Comparison of ENCODE assay signal across 8 mouse cellular contexts in the genomic region with DNA sequence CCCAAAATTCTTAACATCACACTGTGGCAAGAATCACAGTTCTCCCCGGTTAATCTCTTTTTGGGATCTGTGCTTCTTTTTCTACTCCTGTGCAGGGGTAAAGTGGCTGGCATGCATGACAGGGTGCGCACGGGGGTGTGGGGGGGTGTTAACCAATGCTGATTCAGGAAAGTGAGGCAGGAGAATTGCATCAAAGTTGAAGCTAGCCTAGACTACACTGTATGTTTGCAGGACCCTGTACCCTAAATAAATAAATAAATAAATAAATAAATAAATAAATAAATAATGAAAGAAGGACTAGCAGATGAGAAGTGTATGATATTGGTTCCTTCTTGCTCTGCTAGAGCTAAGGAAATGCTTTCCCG. TPM values are rescaled to one million over a fixed set of nuclear protein-coding genes. Genes with fewer than 3 reads are reported as not detected.
DNase-seq lines count a peak whose midpoint lies in the region; ATAC-seq and TF ChIP-seq lines count a peak whose summit lies in the region.

No protein-coding gene starts in this region.

- no peaks in the 10 kb centered on the region for H3K9me3 ChIP-seq in neural tube, embryonic 11.5 days (ENCODE audit: control insufficient read depth, low read length)
- no peaks in the 10 kb centered on the region for H3K9me3 ChIP-seq in liver, embryonic 13.5 days (replicated peaks)

- peak overlapping the region; percentile 61; the same call in 1 of the 2 replicates for H3K4me2 ChIP-seq in neural tube, embryonic 11.5 days (ENCODE audit: low read depth)
- peak overlapping the region; percentile 68 for H3K4me2 ChIP-seq in liver, embryonic 13.5 days

- H3K36me3 ChIP-seq in neural tube, embryonic 11.5 days (ENCODE audit: control insufficient read depth, insufficient read depth, low read length), result no peaks in the 10 kb centered on the region
- no peaks in the 10 kb centered on the region for H3K36me3 ChIP-seq in liver, embryonic 13.5 days

- H3K4me3 ChIP-seq in gastrocnemius, adult 2 months, result peak overlapping the region; percentile 75
- peak overlapping the region; percentile 74 for H3K4me3 ChIP-seq in neural tube, embryonic 11.5 days (ENCODE audit: low read depth, low read length)
- peak overlapping the region; percentile 63 for H3K4me3 ChIP-seq in liver, embryonic 13.5 days (replicated peaks)

- ATAC-seq in neural tube, embryonic 11.5 days (ENCODE audit: insufficient read depth, low FRiP score, low TSS enrichment), result no peak
- ATAC-seq in liver, embryonic 13.5 days (ENCODE audit: low read depth), result no peak

- H3K27me3 ChIP-seq in neural tube, embryonic 11.5 days (ENCODE audit: control insufficient read depth, insufficient read depth, low read length), result no peaks in the 10 kb centered on the region
- H3K27me3 ChIP-seq in liver, embryonic 13.5 days, result peaks cover 29% of the 10 kb centered on the region

- H3K9ac ChIP-seq in neural tube, embryonic 11.5 days (ENCODE audit: low read length), result no peak overlapping the region
- H3K9ac ChIP-seq in liver, embryonic 13.5 days, result peak overlapping the region; percentile 70; the same call in 1 of the 2 replicates

- no peak for DNase-seq in gastrocnemius, adult 2 months
- no peak for DNase-seq in gastrocnemius, postnatal 10 days
- DNase-seq in neural tube, embryonic 11.5 days (ENCODE audit: low spot score), result no peak
- no peak for DNase-seq in neural tube, embryonic 10.5 days (ENCODE audit: extremely low spot score, low spot score)
- DNase-seq in liver, embryonic 13.5 days, result no peak
- no peak for DNase-seq in adrenal gland, adult (ENCODE audit: inconsistent age in 2 of 2, low spot score in 1 of 2)
- DNase-seq in gastrocnemius, postnatal 14 days, result no peak
- DNase-seq in gastrocnemius, postnatal 4 days (ENCODE audit: low spot score in 2 of 2), result no peak

- WGBS in neural tube, embryonic 11.5 days, result 26% methylated on average over 4 of the region's 4 CpGs
- 24% methylated on average over 4 of the region's 4 CpGs for WGBS in liver, embryonic 13.5 days (ENCODE audit: insufficient replicate concordance)

- intact Hi-C loops in gastrocnemius, adult 2 months (cut with DNase I), result loop anchor here (5.0 kb wide), 1 partner anchor 39 kb away; no protein-coding TSS in a partner anchor
- intact Hi-C loops in gastrocnemius, postnatal 14 days (cut with DNase I; ENCODE audit: low total_unique reads), result no loop called here

- H3K4me1 ChIP-seq in neural tube, embryonic 11.5 days (ENCODE audit: control insufficient read depth, insufficient read depth, low read length), result peaks cover 11% of the 10 kb centered on the region
- peaks cover 32% of the 10 kb centered on the region for H3K4me1 ChIP-seq in liver, embryonic 13.5 days (replicated peaks)

- TF ChIP-seq CTCF in gastrocnemius, adult 2 months (IDR thresholded peaks at IDR 0.05), result no peak

- H3K27ac ChIP-seq in gastrocnemius, adult 2 months, result peak overlapping the region; percentile 86
- H3K27ac ChIP-seq in neural tube, embryonic 11.5 days (ENCODE audit: low read depth, low read length), result no peak overlapping the region
- no peak overlapping the region for H3K27ac ChIP-seq in liver, embryonic 13.5 days

RNA-seq across cellular contexts. Expression of gene Bace1, which starts 0.3 kb away (rescaled TPM):
- total RNA-seq in gastrocnemius, adult 2 months (2021), result 10 to 100 TPM; 26.1 to 72.2 TPM
- total RNA-seq in gastrocnemius, postnatal 10 days (2021), result 10 to 100 TPM; 41.8 to 43.4 TPM
- 30.6 and 32.2 TPM in 2 replicates for polyA plus RNA-seq in neural tube, embryonic 11.5 days (2014; fragmentation: Nextera tagmentation; extraction: Ambion mirVana)
- 5.1 and 6.8 TPM in 2 replicates for polyA plus RNA-seq in liver, embryonic 13.5 days (2015; fragmentation: Nextera tagmentation; extraction: Ambion mirVana)
- total RNA-seq in gastrocnemius, postnatal 14 days (2021), result 10 to 100 TPM; 41.0 to 55.8 TPM
- total RNA-seq in gastrocnemius, postnatal 4 days (2021), result 10 to 100 TPM; 36.9 to 39.6 TPM

RNA-seq across cellular contexts. Expression of gene Cep164, which starts 9.6 kb away (rescaled TPM):
- total RNA-seq in gastrocnemius, adult 2 months (2021), result 1 to 10 TPM; 2.0 to 2.5 TPM
- 1 to 10 TPM; 3.3 to 7.2 TPM for total RNA-seq in gastrocnemius, postnatal 10 days (2021)
- polyA plus RNA-seq in neural tube, embryonic 11.5 days (2014; fragmentation: Nextera tagmentation; extraction: Ambion mirVana), result 14.0 and 19.7 TPM in 2 replicates
- polyA plus RNA-seq in liver, embryonic 13.5 days (2015; fragmentation: Nextera tagmentation; extraction: Ambion mirVana), result 5.1 and 6.0 TPM in 2 replicates
- 1 to 10 TPM; 2.7 to 3.7 TPM for total RNA-seq in gastrocnemius, postnatal 14 days (2021)
- total RNA-seq in gastrocnemius, postnatal 4 days (2021), result 10 to 100 TPM; 11.9 to 12.5 TPM
